Mouse (Mus musculus) liver, embryonic 14 days (tissue): ENCODE data around the gene Gpr15. TPM values are rescaled to one million over a fixed set of nuclear protein-coding genes. Genes with fewer than 3 reads are reported as not detected.

Source experiments
- polyA plus RNA-seq: library from polyadenylated mRNA; depleted of rRNA; stranded (reverse); fragments of >200 nt; gene quantifications from 2 replicates; pipeline ENCODE4 v1.2.3, GENCODE M21; 2012; rRNA removed

The Gpr15 gene
- polyA plus RNA-seq, result 0.06 and 0.07 TPM in 2 replicates

GRCm38 (mm10) chr16:58718666-58719120 is at the start of gene Gpr15:
TSS of gene Gpr15 (minus strand) at chr16:58719070.

GRCm38 (mm10) chr16:58763076-58763475 is 44.2 kb upstream of the Gpr15 start, which contains the start of gene Olfr172:
TSS of gene Olfr172 (minus strand) at chr16:58763176.

DNA sequence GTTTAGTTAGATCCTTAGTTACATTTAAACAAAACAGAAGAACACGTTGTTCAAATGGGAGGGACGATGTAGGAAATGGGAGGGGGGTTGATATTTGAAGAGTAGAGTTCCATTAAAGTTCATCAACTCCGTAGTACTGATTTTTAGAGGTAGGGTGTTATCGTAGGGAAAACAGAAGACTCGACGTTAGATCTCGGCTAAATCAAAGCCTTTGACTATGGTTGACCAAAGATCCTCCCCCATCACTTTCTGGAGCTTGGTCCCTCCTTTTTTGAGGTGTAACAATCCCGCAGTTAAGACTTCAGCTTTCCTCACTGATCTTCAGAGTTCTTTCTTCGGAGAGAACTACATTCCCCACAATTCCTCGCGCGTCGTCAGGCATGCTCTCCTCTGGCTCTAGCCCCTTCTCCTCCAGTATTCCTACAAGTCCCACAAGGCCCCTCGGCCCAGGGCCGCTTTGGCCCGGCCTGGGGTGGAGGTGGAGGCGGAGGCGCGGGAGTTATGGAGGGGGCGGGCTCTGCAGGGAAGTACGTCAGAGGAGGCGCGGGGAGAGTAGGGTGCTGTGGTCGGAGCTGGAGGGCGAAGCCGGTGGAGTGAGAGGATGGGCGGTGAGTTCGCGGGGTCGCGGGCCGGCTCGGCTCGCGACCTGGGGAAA is 8.7 kb upstream of the Gpr15 start, which contains the start of gene Cldnd1:
Gene Cldnd1, plus strand, starts transcription at position 434 of the 655 bp plus-strand sequence.

DNA sequence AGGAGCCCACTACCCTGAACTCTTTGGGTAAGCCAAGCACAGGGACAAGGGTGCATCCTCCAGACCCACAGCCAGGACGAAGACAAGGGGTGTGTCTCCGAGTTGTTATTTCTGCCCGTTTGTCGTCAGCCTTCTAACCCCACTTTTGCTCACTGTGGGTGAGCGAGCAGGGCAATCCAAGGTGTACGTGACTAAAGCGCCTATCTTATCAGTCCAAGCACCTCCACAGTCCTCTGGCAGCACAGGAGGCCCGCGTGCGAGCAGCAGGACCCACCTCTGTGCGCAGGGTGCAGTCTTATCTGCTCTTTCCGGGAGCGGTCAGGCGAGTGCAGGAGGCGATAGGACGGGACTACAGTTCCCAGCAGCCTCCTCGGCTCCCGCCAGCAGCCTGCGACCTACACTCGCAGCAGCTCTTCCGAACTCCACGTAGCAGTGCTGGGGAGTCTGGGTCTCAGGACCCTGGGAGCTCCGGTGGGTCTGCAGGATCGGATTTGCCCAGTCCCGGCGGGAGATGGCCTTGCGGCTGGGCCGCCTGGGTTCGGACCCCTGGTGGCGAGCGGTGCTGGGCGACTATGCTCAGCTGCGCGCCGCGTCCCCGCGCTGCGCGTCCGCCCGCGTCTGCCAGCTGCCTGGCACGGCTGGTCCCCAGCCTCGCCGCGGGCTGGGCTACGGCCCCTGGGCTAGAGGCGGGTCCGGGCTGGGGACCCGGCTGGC is 48.8 kb downstream of the Gpr15 start, which contains the start of gene Cpox:
Gene Cpox, plus strand, starts transcription at position 376 of the 714 bp plus-strand sequence.

Other genes starting within 250 kb of the Gpr15 start
- 9.8 and 10.5 TPM in 2 replicates for gene St3gal6, start 194.8 kb downstream of the Gpr15 start, polyA plus RNA-seq
- gene Gm813, start 102.1 kb downstream of the Gpr15 start, polyA plus RNA-seq, result not detected in 2 replicates
- gene E330017A01Rik, start 80.3 kb downstream of the Gpr15 start, polyA plus RNA-seq, result not detected in 2 replicates
- 263 and 298 TPM in 2 replicates for gene Cpox, start 48.8 kb downstream of the Gpr15 start, polyA plus RNA-seq
- 15.4 and 17.2 TPM in 2 replicates for gene Cldnd1, start 8.8 kb upstream of the Gpr15 start, polyA plus RNA-seq
- not detected in 2 replicates for gene Olfr172, start 44.1 kb upstream of the Gpr15 start, polyA plus RNA-seq
- gene Olfr173, start 81.2 kb upstream of the Gpr15 start, polyA plus RNA-seq, result not detected in 2 replicates
- gene Olfr175-ps1, start 107.7 kb upstream of the Gpr15 start, polyA plus RNA-seq, result not detected in 2 replicates
- not detected in 2 replicates for gene Olfr177, start 155.7 kb upstream of the Gpr15 start, polyA plus RNA-seq
- gene Olfr178, start 173.0 kb upstream of the Gpr15 start, polyA plus RNA-seq, result not detected in 2 replicates
- gene Olfr181, start 209.7 kb upstream of the Gpr15 start, polyA plus RNA-seq, result not detected in 2 replicates
- not detected in 2 replicates for gene Olfr180, start 210.3 kb upstream of the Gpr15 start, polyA plus RNA-seq